ENCODE assay signal across 7 mouse cellular contexts in the genomic region with DNA sequence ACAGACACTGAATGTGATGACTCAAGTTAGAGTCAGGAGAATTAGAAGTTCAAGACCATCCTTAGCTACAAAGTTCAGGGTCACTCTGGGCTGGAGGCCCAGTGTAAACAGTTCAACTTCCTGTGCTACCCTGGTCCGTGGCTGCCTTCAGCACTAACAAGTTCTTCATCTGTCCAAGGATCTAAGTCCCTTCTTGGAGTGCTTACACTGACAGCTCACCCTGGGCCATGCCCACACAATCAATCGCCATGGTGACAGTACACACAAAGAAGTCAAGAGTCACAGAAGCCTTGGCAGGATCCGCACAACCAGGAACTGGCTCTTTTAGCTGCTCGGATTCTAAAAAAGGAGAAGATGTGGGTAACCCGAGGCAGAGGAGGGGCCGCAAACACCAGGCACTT. TPM values are rescaled to one million over a fixed set of nuclear protein-coding genes. Genes with fewer than 3 reads are reported as not detected.
A peak's percentile ranks its signal among the peaks of the same experiment; 100 is the strongest.
DNase-seq lines count a peak whose midpoint lies in the region; ATAC-seq and TF ChIP-seq lines count a peak whose summit lies in the region.

No protein-coding gene starts in this region.

- H3K9me3 ChIP-seq in heart, embryonic 13.5 days, result no peaks in the 10 kb centered on the region

- intact Hi-C loops in left cerebral cortex, postnatal 36 days (cut with DNase I), result no loop called here

- peaks cover 23% of the 10 kb centered on the region for H3K36me3 ChIP-seq in heart, embryonic 13.5 days

- WGBS in heart, embryonic 13.5 days, result 39% methylated on average over 6 of the region's 6 CpGs
- 7% methylated on average over 6 of the region's 6 CpGs for WGBS in lung, adult 2 months

- TF ChIP-seq CTCF in lung, adult 2 months (IDR thresholded peaks at IDR 0.05; ENCODE audit: insufficient read depth, low read length), result no peak

- peaks cover 5% of the 10 kb centered on the region; the same call in 1 of the 2 replicates for H3K27me3 ChIP-seq in heart, embryonic 13.5 days (replicated peaks)

- no peak overlapping the region for H3K4me3 ChIP-seq in heart, embryonic 13.5 days
- no peak overlapping the region for H3K4me3 ChIP-seq in lung, adult 2 months (replicated peaks; ENCODE audit: extremely low read depth, low read depth, low read length)

- peak; percentile 54 for DNase-seq in ovary, adult 18-20 months (ENCODE audit: low spot score)
- no peak for DNase-seq in ovary, postnatal 14 days (ENCODE audit: low spot score)
- DNase-seq in lung, adult 2 months, result peak; percentile 70
- DNase-seq in yolk sac, embryonic 10.5 days (ENCODE audit: low spot score), result peak; percentile 71
- no peak for DNase-seq in left cerebral cortex, postnatal 36 days (ENCODE audit: low spot score in 2 of 2)
- no peak for DNase-seq in T-cell, adult 2 months (ENCODE audit: low spot score)

- TF ChIP-seq POLR2A in lung, adult 2 months (IDR thresholded peaks at IDR 0.05; ENCODE audit: borderline replicate concordance, extremely low read depth, low read depth, low read length), result no peak

- H3K9ac ChIP-seq in heart, embryonic 13.5 days, result peak overlapping the region; percentile 29; the same call in 1 of the 2 replicates

- peaks cover 99% of the 10 kb centered on the region for H3K4me1 ChIP-seq in heart, embryonic 13.5 days
- H3K4me1 ChIP-seq in lung, adult 2 months (ENCODE audit: control insufficient read depth, insufficient read depth, low read length), result peaks cover 40% of the 10 kb centered on the region

- H3K27ac ChIP-seq in heart, embryonic 13.5 days (replicated peaks), result peak overlapping the region; percentile 30; the same call in 1 of the 2 replicates

- no peak for ATAC-seq in heart, embryonic 13.5 days (ENCODE audit: extremely low read depth, insufficient number of reproducible peaks, low FRiP score, low TSS enrichment)

- H3K4me2 ChIP-seq in heart, embryonic 13.5 days, result no peak overlapping the region

RNA-seq across cellular contexts. Expression of gene Shb, which starts 44.6 kb away (rescaled TPM):
- 8.6 and 8.8 TPM in 2 replicates for polyA plus RNA-seq in heart, embryonic 13.5 days (2015; fragmentation: Nextera tagmentation; extraction: Ambion mirVana)
- 36.2 and 37.7 TPM in 2 replicates for polyA plus RNA-seq in lung, adult 2 months (2012; rRNA removed)
- 10 to 100 TPM; 11.5 to 14.5 TPM for total RNA-seq in left cerebral cortex, postnatal 36 days (2021)

Comparison
In these comparisons a context has a peak if more than half of its experiments do, and no peak if none do; other contexts are left out.
1. DNase-seq: peak in ovary, adult 18-20 months (single experiment), lung, adult 2 months (single experiment) and yolk sac, embryonic 10.5 days (single experiment); none in ovary, postnatal 14 days (single experiment), left cerebral cortex, postnatal 36 days (0 of 2) and T-cell, adult 2 months (single experiment).